In the genomic region with DNA sequence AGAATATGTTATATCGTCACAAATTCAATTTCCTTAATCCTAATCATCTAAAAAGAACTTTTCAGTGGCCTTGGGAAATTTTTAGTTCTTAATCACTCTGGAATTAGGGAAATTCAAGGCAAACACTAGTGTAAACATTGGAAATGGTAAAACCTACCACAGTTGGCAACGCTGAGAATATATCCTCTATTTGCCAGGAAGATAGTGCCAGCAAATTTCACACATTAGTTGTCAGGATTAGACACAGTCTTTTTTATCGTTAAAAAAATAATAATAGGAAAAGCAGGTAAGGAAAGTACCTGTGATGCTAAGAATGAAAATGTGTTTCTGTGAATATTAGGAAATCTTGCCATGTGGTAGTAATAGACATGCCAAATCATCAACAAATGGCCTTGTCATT, we compare ENCODE assay signal across 13 mouse cellular contexts.
"Had no signal": no experiment of that assay in that cellular context is flagged by ENCODE, and none has a peak within 500 bp of the region (broad histone marks: within the 10 kb centered on the region; RNA-seq: fewer than 3 reads in every experiment).

No protein-coding gene starts in this region.

- DNase-seq: cerebellum, adult 9-11 months; cerebellum, postnatal 25 days; cerebellum, postnatal 36 days; embryo, embryonic 11 days; forebrain, postnatal 0 days; gastrocnemius, adult 2 months; gastrocnemius, postnatal 10 days; gastrocnemius, postnatal 14 days; gastrocnemius, postnatal 25 days; gastrocnemius, postnatal 36 days; heart, adult 11 months; heart, adult 18-20 months; heart, adult 2 months had no signal
